Mouse (Mus musculus) spleen, adult 2 months (tissue): ENCODE measurements around the gene Pla2g4b.

ENCODE experiments used
- CTCF ChIP-seq: fragments of 200-500 bp; IDR thresholded peaks from 2 replicates; pipeline ENCODE4 v1.5.1; 2011; ENCODE audit warnings: mild to moderate bottlenecking, inconsistent platforms; ENCODE audit not compliant: insufficient read depth, insufficient read length, insufficient replicate concordance; ENCODE audit errors: extremely low read depth
- POLR2A ChIP-seq: fragments of 200-500 bp; IDR thresholded peaks from 2 replicates; pipeline ENCODE4 v1.6.1; 2011; ENCODE audit warnings: low read depth, low read length, inconsistent platforms

DNA sequence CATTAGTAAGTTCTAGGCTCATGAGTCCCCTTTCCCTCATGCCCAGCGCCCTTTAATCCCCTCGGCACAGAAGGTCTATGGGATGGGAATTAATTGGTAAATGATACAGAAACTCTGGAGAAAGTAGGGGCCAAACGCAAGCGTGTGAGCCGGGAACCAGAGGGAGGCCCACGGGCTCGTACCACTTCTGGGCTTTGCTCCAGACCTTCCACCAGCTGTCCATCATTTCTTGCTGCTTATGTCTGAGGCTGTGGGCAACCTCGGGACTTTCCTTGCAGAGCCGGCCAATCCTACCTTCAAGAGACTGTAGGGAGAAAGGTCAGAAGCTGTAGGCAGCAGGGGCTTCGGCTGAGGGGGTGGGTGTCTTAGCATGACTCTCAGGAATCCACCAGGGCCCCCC is 22.7 kb downstream of the Pla2g4b start:
- TF ChIP-seq CTCF, result no peak
- no peak for TF ChIP-seq POLR2A
